Mouse (Mus musculus) heart, postnatal 0 days (tissue): ENCODE measurements at regions not wholly inside any gene's neighbourhood (a gene's known extent, or its start where the extent isn't known, plus 50 kb on each side); places are given as distances from the start of the nearest gene placed in this dataset.

ENCODE experiments used
- CTCF ChIP-seq: IDR thresholded peaks from 2 replicates; pipeline ENCODE4 v1.5.1; 2016; ENCODE audit warnings: antibody characterized with exemption, control low read depth, low read depth
- EP300 ChIP-seq: IDR thresholded peaks from 2 replicates; pipeline ENCODE4 v1.6.1; 2016; ENCODE audit warnings: antibody characterized with exemption, low read depth

DNA sequence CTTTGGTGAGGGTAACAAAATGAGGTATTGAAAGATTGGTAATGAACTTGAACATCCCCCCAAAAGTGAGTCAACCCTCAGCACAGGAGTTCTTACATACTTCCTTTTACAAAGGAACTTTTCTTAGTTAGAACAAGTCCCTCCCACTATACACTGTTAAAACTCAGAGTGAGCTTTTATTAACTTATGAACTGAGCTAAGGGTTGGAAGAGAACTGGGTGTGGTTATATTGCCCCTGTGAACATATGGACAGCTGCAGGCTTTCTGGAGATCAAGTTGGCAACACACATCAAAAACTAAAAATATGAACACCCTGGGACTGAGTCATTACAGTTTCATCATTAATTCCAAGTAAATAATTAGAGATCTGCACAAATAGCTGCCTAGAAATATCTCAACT, 103.1 kb upstream of the Tmc3 start:
- TF ChIP-seq CTCF (no peak), EP300 (no peak)
